9 mouse cellular contexts compared by ENCODE assay signal in the genomic region with DNA sequence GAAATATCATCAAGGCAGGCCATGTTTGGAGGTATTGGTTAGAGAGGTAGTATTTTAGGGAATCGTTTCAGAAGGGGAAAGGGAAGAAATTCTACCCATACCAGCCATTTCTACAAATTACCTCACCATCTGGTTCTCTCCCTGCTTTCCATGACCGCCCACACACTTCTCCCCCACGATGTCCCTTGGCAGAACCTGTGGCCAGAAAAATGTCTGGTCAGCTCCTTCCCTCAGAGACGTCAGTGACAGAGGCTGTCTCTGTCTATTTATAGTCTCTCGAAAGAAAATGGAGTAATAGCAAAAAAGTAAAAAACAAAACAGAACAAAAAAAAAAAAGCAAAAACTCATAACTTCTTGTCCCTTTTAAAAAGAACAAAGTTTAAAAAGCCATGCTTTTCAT. TPM values are rescaled to one million over a fixed set of nuclear protein-coding genes. Genes with fewer than 3 reads are reported as not detected.
DNase-seq lines count a peak whose midpoint lies in the region; ATAC-seq lines count a peak whose summit lies in the region.
"Had no signal": no experiment of that assay in that cellular context is flagged by ENCODE, and none has a peak within 500 bp of the region (broad histone marks: within the 10 kb centered on the region; RNA-seq: fewer than 3 reads in every experiment).

No protein-coding gene starts in this region.

- peak; percentile 81 for ATAC-seq in frontal cortex, adult (ENCODE audit: low TSS enrichment)
- ATAC-seq: activated CD4-positive, CD25-positive, alpha-beta regulatory T cell, adult 4 months had no signal

- no peak for DNase-seq in frontal cortex, postnatal 14 days (ENCODE audit: low spot score in 2 of 2)
- DNase-seq in left cerebral cortex, adult 18-20 months (ENCODE audit: low spot score in 2 of 2) = peak; percentile 58 to 70
- DNase-seq in left cerebral cortex, adult 11 months (ENCODE audit: low spot score) = no peak
- DNase-seq in gastrocnemius, postnatal 14 days = peak; percentile 44
- peak; percentile 42 for DNase-seq in skeletal muscle tissue, adult 2 months (ENCODE audit: low read depth, low spot score)
- DNase-seq in retina, postnatal 1 day = no peak
- DNase-seq in retina, embryonic 14.5 days (ENCODE audit: low spot score) = no peak

- intact Hi-C loops in gastrocnemius, postnatal 14 days (cut with DNase I; ENCODE audit: low total_unique reads) = no loop called here

RNA-seq across cellular contexts. Expression of a gene that starts 23.0 kb away (rescaled TPM):
- 100 to 1,000 TPM; 232 to 245 TPM for total RNA-seq in left cerebral cortex, adult 18-20 months (2021)
- total RNA-seq in gastrocnemius, postnatal 14 days (2021) = 10 to 100 TPM; 56.2 to 63.8 TPM

Comparison
In these comparisons a context has a peak if more than half of its experiments do, and no peak if none do; other contexts are left out.
1. DNase-seq: peak in left cerebral cortex, adult 18-20 months (2 of 2), gastrocnemius, postnatal 14 days (single experiment) and skeletal muscle tissue, adult 2 months (single experiment); none in frontal cortex, postnatal 14 days (0 of 2), left cerebral cortex, adult 11 months (single experiment), retina, postnatal 1 day (single experiment) and retina, embryonic 14.5 days (single experiment).